Mouse (Mus musculus) liver, embryonic 16.5 days (tissue): ENCODE measurements around the gene Parp1. TPM values are rescaled to one million over a fixed set of nuclear protein-coding genes. Genes with fewer than 3 reads are reported as not detected.

Source experiments
- ATAC-seq: fragments of 200-750 bp; cut with Nextera tagmentation; 2 replicates; pipeline ENCODE4 v1.8.0; 2017; ENCODE audit warnings: low read depth, mild to moderate bottlenecking, moderate number of reproducible peaks, moderate library complexity
- H3K27ac ChIP-seq: fragments of 300-500 bp; sonication (generic); 2 replicates; pipeline ENCODE4 v1.5.1; 2014; ENCODE audit warnings: mild to moderate bottlenecking, low read length
- H3K27me3 ChIP-seq: fragments of 300-500 bp; sonication (generic); 2 replicates; pipeline ENCODE4 v1.6.1; 2014; ENCODE audit warnings: low read depth, low read length, mixed read lengths; ENCODE audit not compliant: control insufficient read depth, insufficient read depth
- H3K36me3 ChIP-seq: fragments of 300-500 bp; sonication (generic); 2 replicates; pipeline ENCODE4 v1.6.1; 2014; ENCODE audit warnings: mild to moderate bottlenecking; ENCODE audit not compliant: control insufficient read depth, insufficient read depth
- H3K4me1 ChIP-seq: fragments of 300-500 bp; sonication (generic); 2 replicates; pipeline ENCODE4 v1.6.1; 2014; ENCODE audit warnings: low read depth, low read length, mixed read lengths; ENCODE audit not compliant: control insufficient read depth
- H3K4me2 ChIP-seq: fragments of 300-500 bp; sonication (generic); 2 replicates; pipeline ENCODE4 v1.6.1; 2014; ENCODE audit warnings: low read depth, low read length, mixed read lengths
- H3K4me3 ChIP-seq: fragments of 300-500 bp; sonication (generic); 2 replicates; pipeline ENCODE4 v1.5.1; 2014; ENCODE audit warnings: low read depth, mild to moderate bottlenecking, low read length
- H3K9ac ChIP-seq: fragments of 300-500 bp; sonication (generic); 2 replicates; pipeline ENCODE4 v1.6.1; 2014; ENCODE audit warnings: low read depth, low read length
- H3K9me3 ChIP-seq: fragments of 300-500 bp; sonication (generic); replicated peaks from 2 replicates; pipeline ENCODE4 v1.6.1; 2016; ENCODE audit warnings: low read length; ENCODE audit not compliant: control insufficient read depth
- WGBS: fragments of 180-500 bp; shearing (Covaris S2); extraction: QIAGEN DNeasy Blood & Tissue Kit; methylation state at CpG from one replicate; pipeline ENCODE4 v1.1.7; 2014; ENCODE audit not compliant: insufficient replicate concordance; 5-methylcytosine and 5-hydroxymethylcytosine counted together
- polyA plus RNA-seq: library from polyadenylated mRNA; unstranded; fragments of >200 nt; fragmentation: Nextera tagmentation; extraction: Ambion mirVana; gene quantifications from 2 replicates; pipeline ENCODE4 v1.2.1, GENCODE M21; 2015

The Parp1 gene
- polyA plus RNA-seq = 51.3 and 52.0 TPM in 2 replicates

GRCm38 (mm10) chr1:180568761-180569452 is at the start of gene Parp1:
Gene Parp1, plus strand, starts transcription at chr1:180568924.
- H3K9ac ChIP-seq = peak within 1 kb of the TSS; percentile 75
- peak within 1 kb of the TSS; percentile 71 for H3K27ac ChIP-seq
- H3K27me3 ChIP-seq = no peaks in the 10 kb centered on the region
- ATAC-seq = peak; percentile 94
- under 1% methylated on average over 67 of the region's 67 CpGs for WGBS
- H3K36me3 ChIP-seq = no peaks in the 10 kb centered on the region
- H3K4me3 ChIP-seq = peak within 1 kb of the TSS; percentile 74
- H3K4me2 ChIP-seq = peak within 1 kb of the TSS; percentile 95
- peaks cover 33% of the 10 kb centered on the region for H3K4me1 ChIP-seq
- no peaks in the 10 kb centered on the region for H3K9me3 ChIP-seq

GRCm38 (mm10) chr1:180519520-180519919 is 49.2 kb upstream of the Parp1 start:
- H3K4me3 ChIP-seq = no peak overlapping the region
- H3K4me1 ChIP-seq = no peaks in the 10 kb centered on the region
- H3K27ac ChIP-seq = no peak overlapping the region
- no peaks in the 10 kb centered on the region for H3K27me3 ChIP-seq
- ATAC-seq = no peak
- no peak overlapping the region for H3K9ac ChIP-seq
- H3K9me3 ChIP-seq = no peaks in the 10 kb centered on the region
- 48% methylated on average over 8 of the region's 8 CpGs for WGBS
- no peaks in the 10 kb centered on the region for H3K36me3 ChIP-seq
- no peak overlapping the region for H3K4me2 ChIP-seq

- no peaks in the 10 kb centered on the region for H3K9me3 ChIP-seq
- no peak overlapping the region for H3K9ac ChIP-seq
- H3K4me3 ChIP-seq = no peak overlapping the region
- 68% methylated on average over 7 of the region's 7 CpGs for WGBS
- H3K4me1 ChIP-seq = no peaks in the 10 kb centered on the region
- no peaks in the 10 kb centered on the region for H3K36me3 ChIP-seq
- no peak overlapping the region for H3K4me2 ChIP-seq
- H3K27ac ChIP-seq = no peak overlapping the region
- H3K27me3 ChIP-seq = no peaks in the 10 kb centered on the region
- ATAC-seq = no peak
Measured at GRCm38 (mm10) chr1:180520190-180520589, 48.5 kb upstream of the Parp1 start.

- Histone ChIP-seq H3K4me1 (no peaks in the 10 kb centered on the region), H3K4me3 (no peak overlapping the region), H3K27ac (no peak overlapping the region), H3K4me2 (no peak overlapping the region), H3K9me3 (no peaks in the 10 kb centered on the region), H3K9ac (no peak overlapping the region), H3K27me3 (no peaks in the 10 kb centered on the region), H3K36me3 (no peaks in the 10 kb centered on the region)
- WGBS = 63% methylated on average over 2 of the region's 2 CpGs
- no peak for ATAC-seq
Measured at GRCm38 (mm10) chr1:180523320-180523719, 45.4 kb upstream of the Parp1 start.

GRCm38 (mm10) chr1:180525301-180525700 is 43.4 kb upstream of the Parp1 start:
- H3K4me3 ChIP-seq = no peak overlapping the region
- no peaks in the 10 kb centered on the region for H3K27me3 ChIP-seq
- H3K4me2 ChIP-seq = no peak overlapping the region
- no peak for ATAC-seq
- WGBS = 65% methylated on average over 1 of the region's 1 CpGs
- no peaks in the 10 kb centered on the region for H3K9me3 ChIP-seq
- no peaks in the 10 kb centered on the region for H3K36me3 ChIP-seq
- no peak overlapping the region for H3K9ac ChIP-seq
- H3K27ac ChIP-seq = no peak overlapping the region
- no peaks in the 10 kb centered on the region for H3K4me1 ChIP-seq

- Histone ChIP-seq H3K4me2 (no peak overlapping the region), H3K4me3 (no peak overlapping the region), H3K9me3 (no peaks in the 10 kb centered on the region; the same call in 1 of the 2 replicates), H3K36me3 (no peaks in the 10 kb centered on the region), H3K27ac (no peak overlapping the region), H3K9ac (no peak overlapping the region), H3K27me3 (no peaks in the 10 kb centered on the region), H3K4me1 (no peaks in the 10 kb centered on the region)
- WGBS = 72% methylated on average over 7 of the region's 7 CpGs
- no peak for ATAC-seq
Measured at GRCm38 (mm10) chr1:180529847-180530246, 38.9 kb upstream of the Parp1 start.

GRCm38 (mm10) chr1:180530457-180531263 is 38.1 kb upstream of the Parp1 start:
- Histone ChIP-seq H3K4me1 (no peaks in the 10 kb centered on the region), H3K9me3 (no peaks in the 10 kb centered on the region; the same call in 1 of the 2 replicates), H3K9ac (no peak overlapping the region), H3K27ac (no peak overlapping the region), H3K27me3 (no peaks in the 10 kb centered on the region), H3K36me3 (no peaks in the 10 kb centered on the region), H3K4me2 (no peak overlapping the region), H3K4me3 (no peak overlapping the region)
- ATAC-seq = no peak
- 62% methylated on average over 8 of the region's 8 CpGs for WGBS

- Histone ChIP-seq H3K9me3 (no peaks in the 10 kb centered on the region; the same call in 1 of the 2 replicates), H3K27me3 (no peaks in the 10 kb centered on the region), H3K27ac (no peak overlapping the region), H3K9ac (no peak overlapping the region), H3K4me1 (no peaks in the 10 kb centered on the region), H3K4me2 (no peak overlapping the region), H3K36me3 (no peaks in the 10 kb centered on the region), H3K4me3 (no peak overlapping the region)
- WGBS = 76% methylated on average over 11 of the region's 11 CpGs
- ATAC-seq = no peak
Measured at GRCm38 (mm10) chr1:180532671-180533070, 36.1 kb upstream of the Parp1 start.

- no peak for ATAC-seq
- 22% methylated on average over 5 of the region's 5 CpGs for WGBS
- Histone ChIP-seq H3K4me3 (no peak overlapping the region), H3K4me1 (no peaks in the 10 kb centered on the region), H3K36me3 (no peaks in the 10 kb centered on the region), H3K27me3 (no peaks in the 10 kb centered on the region), H3K9me3 (no peaks in the 10 kb centered on the region; the same call in 1 of the 2 replicates), H3K4me2 (no peak overlapping the region), H3K9ac (no peak overlapping the region), H3K27ac (no peak overlapping the region)
Measured at GRCm38 (mm10) chr1:180536719-180537118, 32.0 kb upstream of the Parp1 start.
